Mouse (Mus musculus): ENCODE data around the gene Smurf2. TPM values are rescaled to one million over a fixed set of nuclear protein-coding genes. Genes with fewer than 3 reads are reported as not detected.
"Not testable (repeated sequence)": the region's sequence is repeated elsewhere in the genome, so short reads cannot be mapped to it uniquely, and the experiment has no call there.

The Smurf2 gene
- polyA plus RNA-seq, 1 experiment from 2014 or later, result 13.0 TPM

DNA sequence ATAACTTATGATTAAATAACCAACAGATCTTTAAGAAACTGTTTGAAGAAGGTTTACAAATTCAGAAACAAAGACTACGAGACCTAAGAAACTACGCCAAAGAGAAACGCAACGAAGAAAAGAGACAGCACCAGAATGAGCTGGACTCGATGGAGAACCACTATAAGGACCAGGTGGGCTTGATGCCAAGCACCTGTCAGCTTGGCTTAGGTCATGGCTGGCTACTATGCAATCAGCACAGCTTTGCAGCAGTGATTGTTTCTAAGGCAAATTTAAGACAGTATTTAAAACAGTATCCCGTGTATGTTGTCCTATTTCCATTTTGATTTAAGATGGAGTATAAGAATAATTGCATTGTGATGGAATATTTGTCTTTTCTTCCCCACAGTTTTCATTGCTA is 102.7 kb downstream of the Smurf2 start:
- Histone ChIP-seq H3K4me1 (replicated peaks) (no peaks in the 10 kb centered on the region), H3K36me3 (peaks cover 100% of the 10 kb centered on the region), H3K27ac (no peak overlapping the region), H3K9me3 (no peaks in the 10 kb centered on the region), H3K4me3 (no peak overlapping the region), H3K27me3 (ENCODE audit: insufficient read depth, poor library complexity, severe bottlenecking) (no peaks in the 10 kb centered on the region)
- no peak for DNase-seq (ENCODE audit: low spot score)
- WGBS, result 96% methylated on average over 6 of the region's 6 CpGs

DNA sequence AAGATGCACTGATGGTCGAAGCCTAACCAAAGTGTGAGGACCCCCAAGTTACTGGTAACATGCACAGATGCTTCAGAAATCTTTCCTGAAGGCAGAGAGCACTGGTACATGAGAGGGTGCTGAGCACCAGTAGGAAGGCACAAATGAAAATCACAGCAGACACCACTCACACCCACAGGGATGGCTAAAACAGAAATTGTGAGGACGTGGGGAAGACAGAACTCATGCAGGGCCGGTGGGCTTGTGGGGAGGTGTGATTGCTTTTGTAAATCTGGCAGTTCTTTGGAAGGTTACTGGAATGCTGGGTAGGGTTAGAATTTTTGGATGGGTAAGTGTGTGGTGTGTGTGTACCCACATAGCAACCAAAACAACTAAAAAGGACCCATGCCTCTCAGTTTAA is 103.4 kb downstream of the Smurf2 start:
- DNase-seq (ENCODE audit: low spot score), result no peak
- Histone ChIP-seq H3K27me3 (ENCODE audit: insufficient read depth, poor library complexity, severe bottlenecking) (no peaks in the 10 kb centered on the region), H3K4me1 (replicated peaks) (no peaks in the 10 kb centered on the region), H3K9me3 (no peaks in the 10 kb centered on the region), H3K36me3 (peaks cover 100% of the 10 kb centered on the region), H3K4me3 (no peak overlapping the region), H3K27ac (no peak overlapping the region)
- WGBS, result 91% methylated on average over 3 of the region's 3 CpGs

- no peak for DNase-seq (ENCODE audit: low spot score)
- H3K9me3 ChIP-seq, result no peaks in the 10 kb centered on the region
- peaks cover 100% of the 10 kb centered on the region for H3K36me3 ChIP-seq
- WGBS, result 92% methylated on average over 7 of the region's 7 CpGs
- H3K4me3 ChIP-seq, result no peak overlapping the region
- no peak overlapping the region for H3K27ac ChIP-seq
- no peaks in the 10 kb centered on the region for H3K27me3 ChIP-seq (ENCODE audit: insufficient read depth, poor library complexity, severe bottlenecking)
- no peaks in the 10 kb centered on the region for H3K4me1 ChIP-seq (replicated peaks)
Observed at GRCm38 (mm10) chr11:106816316-106816715, 104.2 kb downstream of the Smurf2 start.

GRCm38 (mm10) chr11:106815761-106816160 is 104.8 kb downstream of the Smurf2 start:
- H3K27me3 ChIP-seq (ENCODE audit: insufficient read depth, poor library complexity, severe bottlenecking), result no peaks in the 10 kb centered on the region
- H3K36me3 ChIP-seq, result peaks cover 100% of the 10 kb centered on the region
- no peak overlapping the region for H3K4me3 ChIP-seq
- no peaks in the 10 kb centered on the region for H3K4me1 ChIP-seq (replicated peaks)
- 87% methylated on average over 2 of the region's 2 CpGs for WGBS
- DNase-seq (ENCODE audit: low spot score), result no peak
- H3K27ac ChIP-seq, result no peak overlapping the region
- no peaks in the 10 kb centered on the region for H3K9me3 ChIP-seq

- no peaks in the 10 kb centered on the region for H3K27me3 ChIP-seq (ENCODE audit: insufficient read depth, poor library complexity, severe bottlenecking)
- no peak overlapping the region for H3K4me3 ChIP-seq
- no peaks in the 10 kb centered on the region for H3K4me1 ChIP-seq (replicated peaks)
- H3K9me3 ChIP-seq, result no peaks in the 10 kb centered on the region
- H3K36me3 ChIP-seq, result peaks cover 100% of the 10 kb centered on the region
- no peak for DNase-seq (ENCODE audit: low spot score)
- H3K27ac ChIP-seq, result no peak overlapping the region
- WGBS, result 93% methylated on average over 2 of the region's 2 CpGs
Observed at GRCm38 (mm10) chr11:106815331-106815730, 105.2 kb downstream of the Smurf2 start.

DNA sequence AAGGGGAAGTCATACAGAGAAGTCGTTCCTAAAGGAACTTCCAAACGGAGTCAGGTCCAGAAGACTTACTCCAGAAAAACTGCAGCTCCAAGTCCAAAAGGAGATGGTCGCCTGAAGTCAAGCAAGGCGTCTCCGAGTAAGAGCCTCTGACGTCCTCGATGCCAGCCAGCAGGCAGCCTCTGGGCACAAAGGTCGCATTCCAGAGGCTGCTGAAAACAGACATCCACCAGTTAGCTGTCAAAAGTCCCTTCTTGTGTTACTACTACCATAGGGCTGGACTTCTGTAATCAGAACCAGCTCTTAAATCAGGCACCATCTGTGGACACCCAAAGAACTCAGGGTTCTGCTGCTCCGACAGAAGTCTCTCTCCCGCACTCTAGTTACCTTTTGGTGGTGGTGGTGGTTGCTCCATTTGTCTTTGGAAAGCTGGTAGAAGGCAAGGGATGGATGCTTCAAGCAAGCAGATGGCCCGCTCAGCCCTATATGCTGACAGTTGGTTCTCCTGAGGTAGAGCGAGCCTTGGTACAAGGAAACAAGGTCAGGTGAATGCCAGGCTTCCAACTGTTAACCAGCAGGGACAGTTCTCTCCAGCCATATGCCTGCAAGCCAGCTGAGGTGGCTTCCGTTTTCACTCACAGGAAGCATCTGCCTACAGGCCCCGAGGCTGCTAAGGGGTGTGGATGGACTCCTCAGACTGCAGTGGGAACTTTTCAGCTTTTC is 105.8 kb downstream of the Smurf2 start:
- Histone ChIP-seq H3K9me3 (no peaks in the 10 kb centered on the region), H3K36me3 (peaks cover 100% of the 10 kb centered on the region), H3K4me1 (replicated peaks) (no peaks in the 10 kb centered on the region), H3K27ac (no peak overlapping the region), H3K4me3 (no peak overlapping the region), H3K27me3 (ENCODE audit: insufficient read depth, poor library complexity, severe bottlenecking) (no peaks in the 10 kb centered on the region)
- WGBS, result 68% methylated on average over 14 of the region's 14 CpGs
- DNase-seq (ENCODE audit: low spot score), result peak; percentile 6

GRCm38 (mm10) chr11:106812410-106813136 is 107.9 kb downstream of the Smurf2 start:
- DNase-seq (ENCODE audit: low spot score), result no peak
- H3K27ac ChIP-seq, result no peak overlapping the region
- H3K36me3 ChIP-seq, result peaks cover 92% of the 10 kb centered on the region
- no peaks in the 10 kb centered on the region for H3K27me3 ChIP-seq (ENCODE audit: insufficient read depth, poor library complexity, severe bottlenecking)
- H3K9me3 ChIP-seq, result no peaks in the 10 kb centered on the region
- H3K4me1 ChIP-seq (replicated peaks), result no peaks in the 10 kb centered on the region
- no peak overlapping the region for H3K4me3 ChIP-seq
- WGBS, result 93% methylated on average over 7 of the region's 7 CpGs

GRCm38 (mm10) chr11:106807442-106807841 is 113.1 kb downstream of the Smurf2 start:
- H3K27me3 ChIP-seq (ENCODE audit: insufficient read depth, poor library complexity, severe bottlenecking); H3K4me3 ChIP-seq; DNase-seq (ENCODE audit: low spot score); H3K9me3 ChIP-seq; H3K27ac ChIP-seq; H3K4me1 ChIP-seq (replicated peaks): not testable (repeated sequence)
- peaks cover 78% of the 10 kb centered on the region for H3K36me3 ChIP-seq
- 92% methylated on average over 1 of the region's 1 CpGs for WGBS

- 86% methylated on average over 10 of the region's 10 CpGs for WGBS
- no peak overlapping the region for H3K4me3 ChIP-seq
- no peak for DNase-seq (ENCODE audit: low spot score)
- H3K36me3 ChIP-seq, result peaks cover 90% of the 10 kb centered on the region
- no peak overlapping the region for H3K27ac ChIP-seq
- peaks cover 6% of the 10 kb centered on the region; the same call in 1 of the 2 replicates for H3K9me3 ChIP-seq
- no peaks in the 10 kb centered on the region for H3K4me1 ChIP-seq (replicated peaks)
- no peaks in the 10 kb centered on the region for H3K27me3 ChIP-seq (ENCODE audit: insufficient read depth, poor library complexity, severe bottlenecking)
Observed at GRCm38 (mm10) chr11:106802069-106802627, 118.4 kb downstream of the Smurf2 start.

DNA sequence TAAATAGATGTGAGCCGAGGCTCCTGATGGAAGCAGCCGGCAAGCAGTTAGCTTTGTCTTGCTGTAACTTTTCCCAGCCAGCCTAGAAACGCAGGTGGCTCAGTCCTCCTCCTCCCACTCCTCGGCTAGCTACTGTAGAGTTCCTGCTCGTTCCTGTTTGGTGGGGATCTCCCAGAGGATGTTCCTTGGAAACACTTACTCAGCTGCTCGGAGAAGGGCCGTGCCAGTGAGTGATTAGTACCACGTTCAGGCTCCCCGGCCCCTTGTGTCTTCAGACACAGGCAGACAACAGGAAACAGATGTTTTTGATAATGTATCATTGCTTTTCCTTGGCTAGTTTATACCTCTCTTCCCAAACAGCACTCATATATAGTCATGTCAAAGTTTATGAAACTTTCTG is 124.8 kb downstream of the Smurf2 start:
- Histone ChIP-seq H3K27ac (no peak overlapping the region), H3K27me3 (ENCODE audit: insufficient read depth, poor library complexity, severe bottlenecking) (no peaks in the 10 kb centered on the region), H3K9me3 (peaks cover 6% of the 10 kb centered on the region; the same call in 1 of the 2 replicates), H3K36me3 (peaks cover 89% of the 10 kb centered on the region), H3K4me3 (no peak overlapping the region), H3K4me1 (replicated peaks) (peaks cover under 1% of the 10 kb centered on the region; the same call in 1 of the 2 replicates)
- WGBS, result 69% methylated on average over 9 of the region's 9 CpGs
- DNase-seq (ENCODE audit: low spot score), result no peak

DNA sequence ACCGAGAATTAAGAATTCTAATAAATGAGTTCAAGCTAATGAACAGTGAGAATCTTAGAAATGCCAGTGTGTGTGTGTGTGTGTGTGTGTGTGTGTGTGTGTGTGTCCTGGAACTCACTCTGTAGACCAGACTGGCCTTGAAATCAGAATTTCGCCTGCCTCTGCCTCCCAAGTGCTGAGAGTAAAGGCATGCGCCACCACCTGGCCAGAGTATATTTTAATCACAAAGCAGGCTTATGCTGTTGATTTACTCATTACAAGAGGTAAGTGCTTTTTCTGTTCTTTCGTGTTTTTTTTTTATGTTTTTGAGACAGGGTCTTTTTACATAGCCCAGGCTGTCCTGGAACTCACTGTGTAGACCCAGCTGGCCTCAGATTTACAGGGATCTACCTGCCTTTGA is 126.7 kb downstream of the Smurf2 start:
- Histone ChIP-seq H3K9me3 (peaks cover 6% of the 10 kb centered on the region; the same call in 1 of the 2 replicates), H3K4me1 (replicated peaks) (peaks cover 10% of the 10 kb centered on the region), H3K36me3 (peaks cover 71% of the 10 kb centered on the region), H3K27ac (no peak overlapping the region), H3K27me3 (ENCODE audit: insufficient read depth, poor library complexity, severe bottlenecking) (no peaks in the 10 kb centered on the region), H3K4me3 (no peak overlapping the region)
- 66% methylated on average over 4 of the region's 4 CpGs for WGBS
- no peak for DNase-seq (ENCODE audit: low spot score)

- no peaks in the 10 kb centered on the region for H3K9me3 ChIP-seq
- peak overlapping the region; percentile 97 for H3K4me3 ChIP-seq
- peaks cover 59% of the 10 kb centered on the region for H3K36me3 ChIP-seq
- peak; percentile 20 for DNase-seq (ENCODE audit: low spot score)
- no peaks in the 10 kb centered on the region for H3K27me3 ChIP-seq (ENCODE audit: insufficient read depth, poor library complexity, severe bottlenecking)
- peaks cover 25% of the 10 kb centered on the region for H3K4me1 ChIP-seq (replicated peaks)
- under 1% methylated on average over 6 of the region's 6 CpGs for WGBS
- peak overlapping the region; percentile 100 for H3K27ac ChIP-seq
Observed at GRCm38 (mm10) chr11:106789649-106790048, 130.9 kb downstream of the Smurf2 start.

Data from hindbrain, embryonic 10.5 days (tissue).